Mouse (Mus musculus) activated CD4-positive, CD25-positive, alpha-beta regulatory T cell (primary cell): Measurements from ENCODE around the gene Dpy19l2. TPM values are rescaled to one million over a fixed set of nuclear protein-coding genes. Genes with fewer than 3 reads are reported as not detected.

Experiments
- polyA plus RNA-seq, 2 experiments: library from polyadenylated mRNA; unstranded; fragments of 100-300 nt; shearing (Covaris generic); gene quantifications; one replicate each; pipeline ENCODE4 v1.2.1; 2017

The Dpy19l2 gene
- polyA plus RNA-seq, result not detected

GRCm38 (mm10) chr9:24695700-24696404 is at the start of gene Dpy19l2:
Gene Dpy19l2 (minus strand): TSS chr9:24696293.

GRCm38 (mm10) chr9:24624896-24625295 is 71.2 kb downstream of the Dpy19l2 start, which contains the start of gene Cypt4:
Gene Cypt4 (plus strand): TSS chr9:24625196.

Other genes starting within 250 kb of the Dpy19l2 start
- 10 to 100 TPM; 13.5 to 30.1 TPM for gene Dpy19l1, start 193.2 kb downstream of the Dpy19l2 start, polyA plus RNA-seq
- gene Cypt4, start 71.1 kb downstream of the Dpy19l2 start, polyA plus RNA-seq, result not detected
- under 1 TPM in 1 of 2 experiments, not detected in 1; 0.17 TPM for gene Tbx20, start 78.0 kb upstream of the Dpy19l2 start, polyA plus RNA-seq